Mouse (Mus musculus) adrenal gland, postnatal 4 days (tissue): Measurements from ENCODE around the gene Mrgpre. TPM values are rescaled to one million over a fixed set of nuclear protein-coding genes. Genes with fewer than 3 reads are reported as not detected.

Experiments
- DNase-seq, 2 experiments: peaks; one replicate each; pipeline ENCODE4 v3.0.0; 2021 to 2022; ENCODE audit warnings: low spot score in 2 of 2, mixed read lengths in 2 of 2
- long read RNA-seq, 2 experiments: library from polyadenylated mRNA; stranded (forward); transcript quantifications; one replicate each; pipeline ENCODE4 v2.0.0; 2021
- total RNA-seq, 2 experiments: library from RNA; stranded (reverse); gene quantifications; 2 replicates each; pipeline ENCODE4 v1.2.3; 2021

Gene Mrgpre
- total RNA-seq: 1 to 10 TPM; 3.0 to 3.4 TPM
- long read RNA-seq, experiment 1, partial matches to known transcripts: 0 of 3 reads
- long read RNA-seq, experiment 1, other reads (novel, unspliced or antisense): 1 of 3 reads
- long read RNA-seq, experiment 2, partial matches to known transcripts: 0 of 5 reads
- long read RNA-seq, experiment 2, other reads (novel, unspliced or antisense): 1 of 5 reads

GRCm38 (mm10) chr7:143783996-143784829, at the start of gene Mrgpre:
TSS of gene Mrgpre (minus strand) at chr7:143784500.
- peak; percentile 38 to 60 for DNase-seq

GRCm38 (mm10) chr7:143833581-143834190, 49.4 kb upstream of the Mrgpre start:
- no peak for DNase-seq

- no peak for DNase-seq
Measured at GRCm38 (mm10) chr7:143832611-143833010, 48.3 kb upstream of the Mrgpre start.

GRCm38 (mm10) chr7:143832196-143832595, 47.9 kb upstream of the Mrgpre start:
- DNase-seq: peak in 1 of 2 experiments; percentile 62

- no peak for DNase-seq
Measured at GRCm38 (mm10) chr7:143830399-143830798, 46.1 kb upstream of the Mrgpre start.

- peak; percentile 84 to 88 for DNase-seq
Measured at GRCm38 (mm10) chr7:143829504-143830331, 45.4 kb upstream of the Mrgpre start.

- no peak for DNase-seq
Measured at GRCm38 (mm10) chr7:143826985-143827384, 42.7 kb upstream of the Mrgpre start.

- DNase-seq: no peak
Measured at GRCm38 (mm10) chr7:143823266-143823605, 38.9 kb upstream of the Mrgpre start.

GRCm38 (mm10) chr7:143822375-143823265, 38.3 kb upstream of the Mrgpre start, which contains the start of the genes Nadsyn1 and Dhcr7:
TSS of gene Nadsyn1 (minus strand) at chr7:143822849.
TSS of gene Dhcr7 (plus strand) at chr7:143823145.
- DNase-seq: peak; percentile 99

- DNase-seq: no peak
Measured at GRCm38 (mm10) chr7:143821241-143821640, 36.9 kb upstream of the Mrgpre start.

GRCm38 (mm10) chr7:143819201-143819600, 34.9 kb upstream of the Mrgpre start:
- no peak for DNase-seq

GRCm38 (mm10) chr7:143808909-143809308, 24.6 kb upstream of the Mrgpre start:
- DNase-seq: no peak

GRCm38 (mm10) chr7:143805199-143805624, 20.9 kb upstream of the Mrgpre start:
- no peak for DNase-seq

- no peak for DNase-seq
Measured at GRCm38 (mm10) chr7:143801195-143802065, 17.1 kb upstream of the Mrgpre start.

GRCm38 (mm10) chr7:143800770-143801169, 16.5 kb upstream of the Mrgpre start:
- DNase-seq: no peak

GRCm38 (mm10) chr7:143798783-143799182, 14.5 kb upstream of the Mrgpre start:
- no peak for DNase-seq

- DNase-seq: no peak
Measured at GRCm38 (mm10) chr7:143793121-143793520, 8.8 kb upstream of the Mrgpre start.

GRCm38 (mm10) chr7:143792336-143792985, 8.2 kb upstream of the Mrgpre start:
- DNase-seq: no peak
